Mouse (Mus musculus) heart, embryonic 12.5 days (tissue): Measurements from ENCODE around the gene Gm8947. TPM values are rescaled to one million over a fixed set of nuclear protein-coding genes. Genes with fewer than 3 reads are reported as not detected.
A peak's percentile ranks its signal among the peaks of the same experiment; 100 is the strongest.
"Not testable (repeated sequence)": the region's sequence is repeated elsewhere in the genome, so short reads cannot be mapped to it uniquely, and the experiment has no call there.

Experiments
- ATAC-seq: fragments of 200-750 bp; cut with Nextera tagmentation; 2 replicates; pipeline ENCODE4 v1.8.0; 2017; ENCODE audit warnings: moderate TSS enrichment, moderate library complexity; ENCODE audit not compliant: insufficient number of reproducible peaks, low FRiP score
- H3K27ac ChIP-seq: fragments of 300-500 bp; sonication (generic); 2 replicates; pipeline ENCODE4 v1.5.1; 2016; ENCODE audit warnings: mild to moderate bottlenecking, moderate library complexity; ENCODE audit not compliant: poor library complexity, severe bottlenecking
- H3K27me3 ChIP-seq: fragments of 300-500 bp; sonication (generic); replicated peaks from 2 replicates; pipeline ENCODE4 v1.6.1; 2016; ENCODE audit warnings: mild to moderate bottlenecking, moderate library complexity
- H3K36me3 ChIP-seq: fragments of 300-500 bp; sonication (generic); 2 replicates; pipeline ENCODE4 v1.6.1; 2016; ENCODE audit warnings: mild to moderate bottlenecking, moderate library complexity
- H3K4me1 ChIP-seq: fragments of 300-500 bp; sonication (generic); replicated peaks from 2 replicates; pipeline ENCODE4 v1.6.1; 2016; ENCODE audit warnings: mild to moderate bottlenecking
- H3K4me2 ChIP-seq: fragments of 300-500 bp; sonication (generic); 2 replicates; pipeline ENCODE4 v1.6.1; 2016; ENCODE audit warnings: mild to moderate bottlenecking, moderate library complexity
- H3K4me3 ChIP-seq: fragments of 300-500 bp; sonication (generic); 2 replicates; pipeline ENCODE4 v1.5.1; 2016; ENCODE audit warnings: mild to moderate bottlenecking
- H3K9ac ChIP-seq: fragments of 300-500 bp; sonication (generic); 2 replicates; pipeline ENCODE4 v1.6.1; 2016; ENCODE audit warnings: mild to moderate bottlenecking, moderate library complexity
- H3K9me3 ChIP-seq: fragments of 300-500 bp; sonication (generic); replicated peaks from 2 replicates; pipeline ENCODE4 v1.6.1; 2016; ENCODE audit warnings: mild to moderate bottlenecking, moderate library complexity
- WGBS: fragments of 180-500 bp; shearing (Covaris S2); methylation state at CpG from one replicate; pipeline ENCODE4 v1.1.7; 2016; 5-methylcytosine and 5-hydroxymethylcytosine counted together
- polyA plus RNA-seq: library from polyadenylated mRNA; unstranded; fragments of >200 nt; fragmentation: Nextera tagmentation; extraction: Ambion mirVana; gene quantifications from 2 replicates; pipeline ENCODE4 v1.2.1, GENCODE M21; 2016

Gene Gm8947
- polyA plus RNA-seq, 1 experiment from 2014 or later = 0.28 TPM

DNA sequence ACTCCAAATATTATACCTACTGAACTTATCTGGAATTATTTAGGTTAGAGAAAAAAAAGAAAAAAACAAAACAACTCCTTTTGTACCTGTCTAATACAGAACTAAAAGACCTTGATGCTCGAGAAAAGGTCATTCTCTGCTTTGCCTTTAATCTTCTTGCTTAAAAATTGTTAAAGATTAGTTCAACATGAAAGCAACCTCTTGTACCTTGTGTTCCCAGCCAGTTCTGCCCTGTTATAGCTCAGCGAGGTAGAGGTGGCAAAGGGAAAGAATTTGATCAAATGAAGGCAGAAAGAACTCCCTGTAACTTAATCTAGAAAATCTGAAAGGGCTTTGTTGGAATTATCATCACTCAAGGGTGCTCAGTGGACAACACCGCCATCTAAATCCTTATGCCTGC, 6.0 kb upstream of the Gm8947 start:
- ATAC-seq = not testable (repeated sequence)
- 70% methylated on average over 3 of the region's 3 CpGs for WGBS

DNA sequence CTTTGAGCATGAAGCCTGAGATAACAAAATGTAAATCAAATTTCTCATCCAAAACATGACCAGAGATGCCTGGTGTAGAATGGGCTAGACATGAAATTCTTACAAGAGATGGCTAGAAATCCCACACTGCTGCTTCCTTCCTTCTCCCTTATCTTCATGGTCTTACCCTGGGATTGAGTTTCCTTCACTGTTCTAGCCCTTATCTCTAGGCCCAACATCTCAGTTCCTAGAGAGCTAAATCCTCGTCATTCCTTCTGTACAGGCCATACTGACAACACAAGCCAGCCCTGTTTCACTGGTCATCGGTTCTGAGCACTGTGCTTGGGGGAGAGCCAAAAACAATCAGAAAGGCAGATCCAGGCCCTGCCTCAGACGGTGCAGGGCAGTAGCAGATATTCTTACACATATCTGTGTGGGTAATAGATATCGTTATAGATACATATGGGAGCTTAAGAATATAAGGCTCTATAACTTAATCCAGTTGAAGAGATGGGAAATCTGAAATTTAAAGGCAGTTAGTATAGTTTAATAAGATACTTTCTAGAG, 5.2 kb upstream of the Gm8947 start:
- H3K27me3 ChIP-seq, ATAC-seq, H3K4me2 ChIP-seq, H3K27ac ChIP-seq, H3K36me3 ChIP-seq, H3K9ac ChIP-seq, H3K9me3 ChIP-seq, H3K4me3 ChIP-seq, H3K4me1 ChIP-seq: not testable (repeated sequence)
- WGBS = 45% methylated on average over 4 of the region's 4 CpGs

More for the DNA sequence above, 6.0 kb upstream of the Gm8947 start:
- H3K4me1 ChIP-seq, H3K9me3 ChIP-seq, H3K27me3 ChIP-seq, H3K4me2 ChIP-seq, H3K9ac ChIP-seq, H3K27ac ChIP-seq, H3K4me3 ChIP-seq, H3K36me3 ChIP-seq: not testable (repeated sequence)

DNA sequence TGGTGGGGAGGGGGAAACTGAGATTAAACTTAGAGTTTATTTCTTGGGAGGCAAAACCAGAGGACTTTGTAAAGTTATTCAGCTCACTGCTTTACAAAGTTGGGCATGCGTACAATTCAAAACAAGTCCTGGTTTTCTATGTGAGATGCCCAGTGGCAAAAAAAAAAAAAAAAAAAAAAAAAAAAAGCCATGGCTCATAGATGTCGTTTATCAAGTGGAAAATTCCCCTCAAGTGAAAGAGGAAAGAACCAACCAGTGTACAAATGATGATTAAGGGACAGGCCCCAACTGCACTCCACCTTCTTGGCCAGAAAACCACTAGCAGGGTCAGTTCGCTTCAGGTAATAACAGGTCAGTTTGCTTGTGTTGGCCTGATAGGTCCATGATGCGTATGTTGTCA, 3.7 kb upstream of the Gm8947 start:
- H3K9ac ChIP-seq = no peak overlapping the region
- WGBS = 78% methylated on average over 4 of the region's 4 CpGs
- no peaks in the 10 kb centered on the region for H3K4me1 ChIP-seq
- H3K4me3 ChIP-seq = no peak overlapping the region
- no peaks in the 10 kb centered on the region for H3K27me3 ChIP-seq
- ATAC-seq = no peak
- no peak overlapping the region for H3K27ac ChIP-seq
- no peaks in the 10 kb centered on the region for H3K9me3 ChIP-seq
- no peak overlapping the region for H3K4me2 ChIP-seq
- no peaks in the 10 kb centered on the region for H3K36me3 ChIP-seq

DNA sequence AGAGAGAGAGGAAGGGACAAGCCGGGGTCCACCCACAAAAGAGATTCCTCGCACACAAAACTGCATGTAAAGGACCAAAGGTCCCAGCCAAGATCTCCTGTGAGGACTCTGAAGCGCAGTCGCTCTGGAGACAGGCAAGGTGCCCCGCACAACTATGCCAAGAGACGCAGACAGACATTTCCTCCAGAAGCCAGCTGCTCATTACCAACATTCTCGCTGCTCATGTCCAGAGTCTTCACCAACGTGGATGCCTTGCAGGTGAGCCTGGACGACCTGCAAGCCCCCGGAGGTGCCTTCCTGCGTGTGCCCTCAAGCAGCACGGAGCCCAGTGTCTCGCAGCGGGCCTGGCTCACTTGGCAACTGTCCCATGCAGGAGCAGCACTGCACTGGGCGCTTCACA, 563 bp downstream of the Gm8947 start:
- not testable (repeated sequence) for H3K36me3 ChIP-seq, ATAC-seq, H3K4me3 ChIP-seq, H3K4me1 ChIP-seq, H3K9ac ChIP-seq, H3K27ac ChIP-seq, H3K4me2 ChIP-seq, H3K9me3 ChIP-seq, H3K27me3 ChIP-seq
- WGBS = 89% methylated on average over 15 of the region's 15 CpGs

GRCm38 (mm10) chr1:151195986-151196385, 3.8 kb downstream of the Gm8947 start:
- H3K27ac ChIP-seq, H3K27me3 ChIP-seq, H3K9me3 ChIP-seq, ATAC-seq, H3K4me2 ChIP-seq, H3K9ac ChIP-seq, H3K4me3 ChIP-seq, H3K36me3 ChIP-seq, H3K4me1 ChIP-seq: not testable (repeated sequence)
- 76% methylated on average over 4 of the region's 4 CpGs for WGBS

GRCm38 (mm10) chr1:151196690-151197089, 4.5 kb downstream of the Gm8947 start:
- not testable (repeated sequence) for ATAC-seq, H3K27me3 ChIP-seq, H3K4me3 ChIP-seq, H3K27ac ChIP-seq, H3K36me3 ChIP-seq, H3K9me3 ChIP-seq, H3K4me1 ChIP-seq, H3K4me2 ChIP-seq, H3K9ac ChIP-seq
- WGBS = 44% methylated on average over 3 of the region's 3 CpGs

- not testable (repeated sequence) for H3K9me3 ChIP-seq, H3K4me3 ChIP-seq, H3K27me3 ChIP-seq, ATAC-seq, H3K9ac ChIP-seq, H3K36me3 ChIP-seq, H3K27ac ChIP-seq, H3K4me2 ChIP-seq, H3K4me1 ChIP-seq
- WGBS = 58% methylated on average over 4 of the region's 4 CpGs
Measured at GRCm38 (mm10) chr1:151198120-151198519, 5.9 kb downstream of the Gm8947 start, which contains the start of gene Gm47995. Gm47995 (plus strand) TSS chr1:151198448.

DNA sequence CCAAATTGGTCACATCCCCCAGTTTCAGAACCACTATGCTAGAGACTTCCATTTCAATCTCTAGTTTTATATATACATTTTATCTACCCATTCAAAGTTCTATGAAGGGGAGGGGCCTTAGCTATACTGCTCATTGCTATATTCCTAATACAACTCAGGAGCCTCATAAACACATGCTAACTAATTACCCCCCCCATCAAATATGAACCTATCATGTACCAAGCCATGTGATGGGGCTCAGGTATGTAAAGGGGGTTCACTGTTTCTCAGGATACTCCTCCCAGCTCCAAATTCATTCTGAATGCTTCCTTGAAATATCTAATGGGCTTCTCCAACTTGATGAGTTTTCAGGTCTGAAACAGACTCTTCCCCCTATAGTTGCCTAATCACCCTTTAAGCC, 8.4 kb downstream of the Gm8947 start:
- not testable (repeated sequence) for H3K36me3 ChIP-seq, H3K9me3 ChIP-seq, H3K4me3 ChIP-seq, H3K27me3 ChIP-seq, H3K27ac ChIP-seq, H3K4me2 ChIP-seq, H3K9ac ChIP-seq, H3K4me1 ChIP-seq, ATAC-seq

DNA sequence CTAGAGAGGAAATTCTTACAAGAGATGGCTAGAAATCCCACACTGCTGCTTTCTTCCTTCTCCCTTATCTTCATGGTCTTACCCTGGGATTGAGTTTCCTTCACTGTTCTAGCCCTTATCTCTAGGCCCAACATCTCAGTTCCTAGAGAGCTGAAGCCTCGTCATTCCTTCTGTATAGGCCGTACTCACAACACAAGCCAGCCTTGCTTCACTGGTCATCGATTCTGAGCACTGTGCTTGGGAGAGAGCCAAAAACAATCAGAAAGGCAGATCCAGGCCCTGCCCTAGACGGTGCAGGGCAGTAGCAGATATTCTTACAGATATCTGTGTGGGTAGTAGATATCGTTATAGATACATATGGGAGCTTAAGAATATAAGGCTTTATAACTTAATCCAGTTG, 10.6 kb downstream of the Gm8947 start:
- H3K27me3 ChIP-seq, H3K36me3 ChIP-seq, H3K9me3 ChIP-seq, H3K4me1 ChIP-seq, H3K4me2 ChIP-seq, H3K9ac ChIP-seq, H3K4me3 ChIP-seq, H3K27ac ChIP-seq: not testable (repeated sequence)
- 39% methylated on average over 4 of the region's 5 CpGs for WGBS
- peak; percentile 51; the same call in 1 of the 2 replicates for ATAC-seq

GRCm38 (mm10) chr1:151203818-151204217, 11.6 kb downstream of the Gm8947 start, which contains the start of gene 3110040M04Rik:
3110040M04Rik (plus strand) TSS chr1:151204121.
- not testable (repeated sequence) for H3K9me3 ChIP-seq

DNA sequence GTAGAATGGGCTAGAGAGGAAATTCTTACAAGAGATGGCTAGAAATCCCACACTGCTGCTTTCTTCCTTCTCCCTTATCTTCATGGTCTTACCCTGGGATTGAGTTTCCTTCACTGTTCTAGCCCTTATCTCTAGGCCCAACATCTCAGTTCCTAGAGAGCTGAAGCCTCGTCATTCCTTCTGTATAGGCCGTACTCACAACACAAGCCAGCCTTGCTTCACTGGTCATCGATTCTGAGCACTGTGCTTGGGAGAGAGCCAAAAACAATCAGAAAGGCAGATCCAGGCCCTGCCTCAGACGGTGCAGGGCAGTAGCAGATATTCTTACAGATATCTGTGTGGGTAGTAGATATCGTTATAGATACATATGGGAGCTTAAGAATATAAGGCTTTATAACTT, 16.3 kb downstream of the Gm8947 start:
- H3K36me3 ChIP-seq, H3K9ac ChIP-seq, H3K9me3 ChIP-seq, H3K4me3 ChIP-seq, H3K27me3 ChIP-seq, H3K4me1 ChIP-seq, H3K27ac ChIP-seq, H3K4me2 ChIP-seq: not testable (repeated sequence)
- peak; percentile 66; the same call in 1 of the 2 replicates for ATAC-seq
- 38% methylated on average over 4 of the region's 5 CpGs for WGBS

More at GRCm38 (mm10) chr1:151203818-151204217, 11.6 kb downstream of the Gm8947 start, which contains the start of gene 3110040M04Rik:
- H3K27ac ChIP-seq, H3K36me3 ChIP-seq, H3K27me3 ChIP-seq, ATAC-seq, H3K4me3 ChIP-seq, H3K9ac ChIP-seq, H3K4me1 ChIP-seq, H3K4me2 ChIP-seq: not testable (repeated sequence)
- WGBS = no CpG with 5 or more reads among the region's 6 CpGs

- not testable (repeated sequence) for H3K4me3 ChIP-seq, H3K9me3 ChIP-seq, H3K27me3 ChIP-seq, H3K4me1 ChIP-seq, H3K36me3 ChIP-seq, H3K4me2 ChIP-seq, H3K9ac ChIP-seq, H3K27ac ChIP-seq
- ATAC-seq = peak; percentile 48; the same call in 1 of the 2 replicates
Measured at GRCm38 (mm10) chr1:151208944-151209343, 16.8 kb downstream of the Gm8947 start.
